Mouse (Mus musculus): ENCODE measurements at regions not wholly inside any gene's neighbourhood (a gene's known extent, or its start where the extent isn't known, plus 50 kb on each side); places are given as distances from the start of the nearest gene placed in this dataset.
"Not testable (repeated sequence)": the region's sequence is repeated elsewhere in the genome, so short reads cannot be mapped to it uniquely, and the experiment has no call there.

GRCm38 (mm10) chr9:78846110-78846509, 230.8 kb downstream of the Cd109 start:
- Histone ChIP-seq H3K9me3 (replicated peaks; ENCODE audit: low read length) (no peaks in the 10 kb centered on the region), H3K4me3 (replicated peaks; ENCODE audit: low read depth, low read length) (no peak overlapping the region), H3K27me3 (ENCODE audit: insufficient read depth, low read length) (no peaks in the 10 kb centered on the region), H3K36me3 (ENCODE audit: insufficient read depth, low read length) (no peaks in the 10 kb centered on the region), H3K4me2 (ENCODE audit: low read length) (peak overlapping the region; percentile 25), H3K27ac (0 out of 2 replicates have a peak overlapping the region, but pooled peaks have one; percentile 31), H3K4me1 (replicated peaks; ENCODE audit: insufficient read depth, low read length) (no peaks in the 10 kb centered on the region), H3K9ac (ENCODE audit: low read depth, low read length) (no peak overlapping the region)
- no peak for TF ChIP-seq CTCF (IDR thresholded peaks at IDR 0.05; ENCODE audit: low read depth)
- DNase-seq (ENCODE audit: low spot score) (peak; percentile 31), ATAC-seq (replicated peaks; ENCODE audit: low FRiP score, low read depth) (no peak)
- WGBS: 30% methylated on average over 7 of the region's 7 CpGs

- H3K4me2 ChIP-seq (ENCODE audit: low read length): no peak overlapping the region
- H3K27ac ChIP-seq: no peak overlapping the region
- H3K27me3 ChIP-seq (ENCODE audit: insufficient read depth, low read length): no peaks in the 10 kb centered on the region
- H3K4me1 ChIP-seq (replicated peaks; ENCODE audit: insufficient read depth, low read length): no peaks in the 10 kb centered on the region
- no peak for ATAC-seq (replicated peaks; ENCODE audit: low FRiP score, low read depth)
- no peak overlapping the region for H3K4me3 ChIP-seq (replicated peaks; ENCODE audit: low read depth, low read length)
- DNase-seq (ENCODE audit: low spot score): no peak
- WGBS: 66% methylated on average over 9 of the region's 9 CpGs
- no peaks in the 10 kb centered on the region for H3K9me3 ChIP-seq (replicated peaks; ENCODE audit: low read length)
- H3K9ac ChIP-seq (ENCODE audit: low read depth, low read length): no peak overlapping the region
- no peaks in the 10 kb centered on the region for H3K36me3 ChIP-seq (ENCODE audit: insufficient read depth, low read length)
- no peak for TF ChIP-seq CTCF (IDR thresholded peaks at IDR 0.05; ENCODE audit: low read depth)
Observed at GRCm38 (mm10) chr9:78847890-78848563, 232.7 kb downstream of the Cd109 start.

GRCm38 (mm10) chr9:78848564-78848893, 233.2 kb downstream of the Cd109 start:
- not testable (repeated sequence) for DNase-seq (ENCODE audit: low spot score); H3K36me3 ChIP-seq (ENCODE audit: insufficient read depth, low read length); H3K4me2 ChIP-seq (ENCODE audit: low read length); H3K9ac ChIP-seq (ENCODE audit: low read depth, low read length); ATAC-seq (replicated peaks; ENCODE audit: low FRiP score, low read depth); H3K27ac ChIP-seq; H3K4me3 ChIP-seq (replicated peaks; ENCODE audit: low read depth, low read length); H3K9me3 ChIP-seq (replicated peaks; ENCODE audit: low read length); H3K27me3 ChIP-seq (ENCODE audit: insufficient read depth, low read length); H3K4me1 ChIP-seq (replicated peaks; ENCODE audit: insufficient read depth, low read length)
- 35% methylated on average over 1 of the region's 1 CpGs for WGBS

DNA sequence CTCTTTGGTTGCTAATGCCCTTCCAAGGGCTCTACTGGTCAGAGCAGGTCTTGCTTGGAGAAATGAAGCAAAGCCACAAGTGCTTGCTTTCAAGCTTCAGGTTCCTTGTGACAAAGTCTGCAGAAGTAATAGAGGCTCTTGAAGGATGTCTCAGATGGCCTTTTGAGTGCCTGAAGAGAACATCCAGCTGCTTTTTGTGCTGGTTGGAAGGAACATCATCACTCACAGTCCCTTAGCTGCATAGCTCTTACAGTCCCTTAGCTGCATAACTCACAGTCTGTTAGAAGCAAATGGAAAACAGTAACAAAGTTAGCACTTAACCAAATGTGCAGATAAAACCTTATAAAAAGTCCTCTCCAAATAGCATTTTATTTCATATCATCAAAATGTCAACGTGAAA, 241.6 kb downstream of the Cd109 start:
- ATAC-seq (replicated peaks; ENCODE audit: low FRiP score, low read depth): no peak
- WGBS: 88% methylated on average over 1 of the region's 1 CpGs
- no peak for DNase-seq (ENCODE audit: low spot score)

GRCm38 (mm10) chr9:78859956-78860355, 244.6 kb downstream of the Cd109 start:
- Histone ChIP-seq H3K4me3 (replicated peaks; ENCODE audit: low read depth, low read length) (no peak overlapping the region), H3K9ac (ENCODE audit: low read depth, low read length) (no peak overlapping the region), H3K9me3 (replicated peaks; ENCODE audit: low read length) (no peaks in the 10 kb centered on the region), H3K4me1 (replicated peaks; ENCODE audit: insufficient read depth, low read length) (0 out of 2 replicates have a peak, but pooled peaks cover 3% of the 10 kb centered on the region), H3K27me3 (ENCODE audit: insufficient read depth, low read length) (no peaks in the 10 kb centered on the region), H3K27ac (no peak overlapping the region), H3K4me2 (ENCODE audit: low read length) (no peak overlapping the region), H3K36me3 (ENCODE audit: insufficient read depth, low read length) (no peaks in the 10 kb centered on the region)
- TF ChIP-seq CTCF (IDR thresholded peaks at IDR 0.05; ENCODE audit: low read depth): no peak
- DNase-seq (ENCODE audit: low spot score): peak; percentile 77
- WGBS: 15% methylated on average over 2 of the region's 2 CpGs
- ATAC-seq (replicated peaks; ENCODE audit: low FRiP score, low read depth): no peak

More for the DNA sequence above, 241.6 kb downstream of the Cd109 start:
- Histone ChIP-seq H3K4me3 (replicated peaks; ENCODE audit: low read depth, low read length) (no peak overlapping the region), H3K9me3 (replicated peaks; ENCODE audit: low read length) (no peaks in the 10 kb centered on the region), H3K9ac (ENCODE audit: low read depth, low read length) (no peak overlapping the region), H3K4me2 (ENCODE audit: low read length) (no peak overlapping the region), H3K27me3 (ENCODE audit: insufficient read depth, low read length) (no peaks in the 10 kb centered on the region), H3K36me3 (ENCODE audit: insufficient read depth, low read length) (no peaks in the 10 kb centered on the region), H3K4me1 (replicated peaks; ENCODE audit: insufficient read depth, low read length) (0 out of 2 replicates have a peak, but pooled peaks cover 3% of the 10 kb centered on the region), H3K27ac (no peak overlapping the region)
- no peak for TF ChIP-seq CTCF (IDR thresholded peaks at IDR 0.05; ENCODE audit: low read depth)

DNA sequence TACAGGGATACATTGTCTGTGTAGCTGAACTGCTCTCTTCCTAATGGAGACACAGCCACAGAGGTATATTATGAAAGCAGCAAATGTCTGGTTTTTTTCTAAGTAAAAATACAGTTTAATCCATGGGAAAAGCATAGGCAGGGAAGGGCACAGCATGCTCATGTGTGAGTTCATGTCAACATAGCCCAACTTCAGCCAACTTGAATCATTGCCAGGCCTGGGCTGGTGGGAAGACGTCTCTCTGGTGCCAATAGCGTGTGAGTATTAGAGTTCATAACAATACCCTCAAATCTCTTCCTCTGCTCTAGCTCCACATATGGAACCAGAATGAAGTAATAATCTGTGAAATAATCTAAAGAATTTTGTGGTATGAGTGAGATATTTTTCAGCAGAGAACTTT, 257.2 kb downstream of the Cd109 start:
- no peaks in the 10 kb centered on the region for H3K36me3 ChIP-seq (ENCODE audit: insufficient read depth, low read length)
- no peak overlapping the region for H3K27ac ChIP-seq
- H3K27me3 ChIP-seq (ENCODE audit: insufficient read depth, low read length): no peaks in the 10 kb centered on the region
- 70% methylated on average over 2 of the region's 2 CpGs for WGBS
- H3K4me1 ChIP-seq (replicated peaks; ENCODE audit: insufficient read depth, low read length): no peaks in the 10 kb centered on the region
- TF ChIP-seq CTCF (IDR thresholded peaks at IDR 0.05; ENCODE audit: low read depth): no peak
- H3K9me3 ChIP-seq (replicated peaks; ENCODE audit: low read length): no peaks in the 10 kb centered on the region
- ATAC-seq (replicated peaks; ENCODE audit: low FRiP score, low read depth) (no peak), DNase-seq (ENCODE audit: low spot score) (no peak)
- no peak overlapping the region for H3K4me2 ChIP-seq (ENCODE audit: low read length)
- no peak overlapping the region for H3K4me3 ChIP-seq (replicated peaks; ENCODE audit: low read depth, low read length)
- H3K9ac ChIP-seq (ENCODE audit: low read depth, low read length): no peak overlapping the region

Data from kidney, postnatal 0 days (tissue).